Mouse (Mus musculus): ENCODE measurements around the gene Itgb3bp.

Itgb3bp gene

DNA sequence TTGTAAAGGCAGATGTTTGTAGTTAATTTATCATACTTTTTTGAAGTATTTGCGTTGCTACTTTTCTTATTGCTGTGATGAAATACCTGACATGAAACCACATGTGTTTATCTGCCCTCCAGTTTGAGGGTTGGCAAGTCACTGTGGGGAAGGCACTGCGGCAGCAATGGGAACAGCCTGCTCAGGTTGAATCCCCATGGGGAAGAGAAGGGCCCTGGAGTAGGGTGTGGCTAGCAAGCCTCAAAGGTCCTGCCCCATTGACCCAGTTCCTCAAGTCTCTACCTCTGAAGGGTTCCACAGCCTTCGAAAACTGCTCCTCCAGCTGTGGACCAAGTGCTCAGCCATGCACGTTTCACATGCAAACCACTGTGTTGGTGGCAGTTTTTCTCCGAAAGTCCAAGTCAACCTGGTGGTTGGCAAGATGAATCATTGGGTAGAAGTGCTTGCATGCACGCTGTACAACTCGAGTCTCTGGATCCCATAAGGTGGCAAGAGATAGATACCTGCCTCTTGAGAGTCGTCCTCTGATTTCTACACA lies 203.6 kb downstream of the Itgb3bp start:
- DNase-seq (ENCODE audit: low spot score in 2 of 2): no peak

DNA sequence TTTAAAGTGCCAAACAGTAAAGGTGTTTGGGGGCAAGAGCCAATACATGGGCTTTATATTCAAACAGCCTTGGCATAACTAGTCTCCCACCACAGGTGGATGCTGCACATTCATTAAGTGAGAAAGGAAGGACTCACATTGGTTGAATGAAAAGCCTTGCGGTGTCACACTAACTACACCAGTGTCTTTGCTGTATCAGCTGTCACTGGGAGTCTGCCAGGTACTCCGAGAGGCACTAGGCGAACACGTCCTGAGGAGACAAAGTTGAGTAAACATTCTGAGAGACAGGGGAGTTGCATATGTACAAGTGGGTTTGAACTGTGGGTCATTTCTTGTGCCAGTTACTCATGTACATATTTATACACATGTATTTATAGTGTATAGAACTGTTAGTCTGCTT lies 205.3 kb downstream of the Itgb3bp start:
- DNase-seq (ENCODE audit: low spot score in 2 of 2): no peak

DNA sequence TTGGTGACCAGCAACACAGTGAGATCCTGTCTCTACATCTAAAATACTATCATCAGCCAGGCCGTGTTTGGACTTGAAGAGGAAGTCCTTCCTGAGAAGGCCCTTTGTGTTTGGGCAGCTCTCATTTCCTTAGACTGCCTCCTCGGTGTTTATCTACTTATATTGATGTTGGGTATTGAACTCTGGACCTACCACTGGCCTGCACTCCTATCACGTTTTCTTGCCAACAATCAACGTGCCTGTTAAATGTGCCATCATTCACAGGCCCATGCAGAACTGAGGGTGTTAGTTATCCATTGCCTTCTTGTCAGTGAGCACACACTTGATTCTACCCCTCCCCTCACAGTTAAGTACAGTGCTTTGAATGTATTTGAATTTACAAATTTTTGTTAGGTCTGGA lies 211.7 kb downstream of the Itgb3bp start:
- no peak for DNase-seq (ENCODE audit: low spot score in 2 of 2)

DNA sequence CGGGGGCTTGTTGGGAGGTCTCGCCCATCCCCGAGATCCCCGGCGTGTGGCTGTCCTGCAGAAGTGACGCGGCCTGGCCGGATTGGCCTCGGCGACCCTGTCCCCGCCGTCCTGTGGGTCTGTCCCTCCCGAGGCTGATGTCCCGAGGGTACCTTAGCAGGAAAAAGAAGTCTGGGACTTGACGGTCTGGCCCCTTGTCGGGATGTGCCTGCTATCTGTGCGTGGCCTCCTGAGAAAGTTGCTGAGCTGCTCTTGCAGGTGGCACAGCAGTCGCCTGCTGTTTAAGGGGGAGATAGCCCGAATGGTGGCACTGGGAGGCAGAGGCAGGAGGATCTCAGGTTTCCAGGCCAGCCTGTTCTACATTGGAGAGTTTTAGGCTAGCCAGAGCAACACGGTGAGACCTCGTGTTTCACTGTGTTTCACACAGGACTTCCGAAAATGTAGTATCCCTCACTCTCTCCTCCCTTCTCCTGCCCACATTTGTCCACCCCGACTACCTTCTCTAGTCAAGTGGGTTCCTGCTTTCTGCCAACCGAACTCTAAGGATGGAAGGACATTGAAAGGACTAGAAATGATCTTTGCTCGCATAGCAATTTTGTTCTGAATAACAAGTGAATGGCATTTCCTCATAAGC lies 213.7 kb downstream of the Itgb3bp start:
- DNase-seq (ENCODE audit: low spot score in 2 of 2): no peak
